8 mouse cellular contexts compared by ENCODE assay signal in the genomic region with DNA sequence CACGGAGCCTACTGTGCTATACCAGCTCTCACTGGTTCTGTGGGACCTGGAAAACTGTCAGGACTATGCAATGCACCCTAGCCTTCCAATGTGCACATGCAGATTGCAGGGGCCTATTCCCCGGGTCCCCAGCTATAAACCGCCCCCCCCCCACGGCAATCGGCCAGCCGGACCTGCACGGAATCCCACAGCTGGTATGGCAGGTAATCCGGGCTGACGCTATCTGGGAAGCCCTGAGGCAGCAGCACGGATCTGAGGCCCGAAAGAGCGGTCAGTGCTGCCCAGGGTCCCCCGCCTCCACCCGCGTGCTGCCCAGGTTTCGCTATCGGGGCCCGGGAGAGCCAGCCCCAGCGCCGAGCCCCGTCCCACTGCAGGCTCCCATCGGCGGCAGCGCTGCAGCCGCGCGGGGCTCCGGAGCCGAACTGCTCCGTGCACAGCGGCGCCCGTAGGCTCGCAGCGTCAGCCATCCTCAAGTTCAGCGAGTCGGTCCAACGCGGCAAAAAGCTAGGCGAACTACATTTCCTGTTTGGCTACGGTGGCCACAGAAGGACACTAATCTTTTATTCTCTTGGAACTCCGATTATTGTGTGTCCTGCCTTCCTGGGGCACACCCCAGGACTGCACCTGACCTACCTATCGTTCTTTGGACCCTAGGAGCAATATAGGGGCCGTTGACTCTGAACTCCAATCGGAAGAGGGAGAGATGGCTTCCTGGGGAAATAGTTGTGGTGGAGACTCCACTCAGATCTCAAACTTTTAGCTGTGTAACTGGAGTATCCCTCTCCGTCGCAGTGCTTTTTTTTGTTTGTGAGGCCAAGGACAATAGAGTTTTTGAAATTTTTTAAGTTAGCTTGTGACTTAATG. TPM values are rescaled to one million over a fixed set of nuclear protein-coding genes. Genes with fewer than 3 reads are reported as not detected.
DNase-seq lines count a peak whose midpoint lies in the region; ATAC-seq lines count a peak whose summit lies in the region.

A gene (minus strand): TSS at position 554 of the 864 bp plus-strand sequence.

- DNase-seq in ZHBTc4 (ENCODE audit: low read depth, low spot score), result peak; percentile 74
- DNase-seq in cerebellum, postnatal 4 days (ENCODE audit: low spot score in 2 of 2), result peak; percentile 26 to 38
- DNase-seq in gastrocnemius, postnatal 10 days, result peak; percentile 59
- peak; percentile 87 for DNase-seq in induced T-regulatory cell, adult 2 months (ENCODE audit: low read depth)
- DNase-seq in left cerebral cortex, adult 8-10 months (ENCODE audit: low spot score in 2 of 2), result peak; percentile 46 to 60
- DNase-seq in right cerebral cortex, adult 18-20 months, result peak; percentile 86
- DNase-seq in urinary bladder, postnatal 14 days (ENCODE audit: low spot score), result peak; percentile 72

- peak; percentile 82 for ATAC-seq in megakaryocyte, adult 5-6 weeks (ENCODE audit: poor library complexity, severe bottlenecking)

RNA-seq across cellular contexts. Expression of the gene that starts here (rescaled TPM):
- 10 to 100 TPM in 1 of 2 experiments, 1 to 10 TPM in 1; 7.0 to 11.9 TPM for total RNA-seq in gastrocnemius, postnatal 10 days (2021)
- total RNA-seq in left cerebral cortex, adult 8-10 months (2022), result 10 to 100 TPM; 25.7 to 29.4 (median 28.9) TPM
- total RNA-seq in megakaryocyte, adult 5-6 weeks (2015), result 12.7 and 19.7 TPM in 2 replicates
- total RNA-seq in megakaryocyte, adult 5-6 weeks (2017), result 8.8 and 9.7 TPM in 2 replicates

Comparison
In these comparisons a context has a peak if more than half of its experiments do, and no peak if none do; other contexts are left out.
1. Peak in every context shown above with its lines: DNase-seq and ATAC-seq.
2. DNase-seq: peak in every context shown above with its lines; median percentile 87 in induced T-regulatory cell, adult 2 months; 86 in right cerebral cortex, adult 18-20 months; 74 in ZHBTc4; 72 in urinary bladder, postnatal 14 days; 59 in gastrocnemius, postnatal 10 days; 53 in left cerebral cortex, adult 8-10 months; 32 in cerebellum, postnatal 4 days.